In genomic region chr6:40689180-40689579, GRCm38 (mm10) we compare ENCODE assay signal across 8 mouse cellular contexts.
A peak's percentile ranks its signal among the peaks of the same experiment; 100 is the strongest.
DNase-seq lines count a peak whose midpoint lies in the region; ATAC-seq lines count a peak whose summit lies in the region.

No protein-coding gene starts in this region.

- no peak overlapping the region for H3K4me2 ChIP-seq in forebrain, embryonic 11.5 days (ENCODE audit: low read depth, low read length, severe bottlenecking)
- no peak overlapping the region for H3K4me2 ChIP-seq in intestine, embryonic 15.5 days (replicated peaks)

- no peak overlapping the region for H3K4me3 ChIP-seq in forebrain, embryonic 11.5 days (ENCODE audit: low read depth, low read length)
- H3K4me3 ChIP-seq in intestine, embryonic 15.5 days (replicated peaks) = no peak overlapping the region

- peak; percentile 13 to 38 for DNase-seq in heart, adult 9 months (ENCODE audit: low spot score in 2 of 2)
- DNase-seq in heart, adult 11 months = no peak
- peak; percentile 86 for DNase-seq in brain, adult 2 months (ENCODE audit: low read depth, low spot score)
- no peak for DNase-seq in forebrain, embryonic 11.5 days (ENCODE audit: low spot score)
- peak; percentile 72 to 82 for DNase-seq in left cerebral cortex, postnatal 14 days (ENCODE audit: low spot score in 2 of 2)

- WGBS in forebrain, embryonic 11.5 days = 15% methylated on average over 5 of the region's 5 CpGs
- 7% methylated on average over 5 of the region's 5 CpGs for WGBS in intestine, embryonic 15.5 days

- intact Hi-C loops in left cerebral cortex, postnatal 14 days (cut with DNase I) = loop anchor here (1.0 to 2.0 kb wide), 2 partner anchors 71 to 210 kb away; no protein-coding TSS in a partner anchor

- H3K9me3 ChIP-seq in forebrain, embryonic 11.5 days (ENCODE audit: control insufficient read depth, low read length) = no peaks in the 10 kb centered on the region
- H3K9me3 ChIP-seq in intestine, embryonic 15.5 days = no peaks in the 10 kb centered on the region

- H3K27ac ChIP-seq in forebrain, embryonic 11.5 days (ENCODE audit: low read depth, low read length) = no peak overlapping the region
- no peak overlapping the region for H3K27ac ChIP-seq in intestine, embryonic 15.5 days

- H3K9ac ChIP-seq in forebrain, embryonic 11.5 days (ENCODE audit: low read length) = no peak overlapping the region
- no peak overlapping the region for H3K9ac ChIP-seq in intestine, embryonic 15.5 days

- H3K27me3 ChIP-seq in forebrain, embryonic 11.5 days (ENCODE audit: control insufficient read depth, insufficient read depth, low read length) = no peaks in the 10 kb centered on the region
- H3K27me3 ChIP-seq in intestine, embryonic 15.5 days (replicated peaks) = no peaks in the 10 kb centered on the region

- no peaks in the 10 kb centered on the region for H3K36me3 ChIP-seq in forebrain, embryonic 11.5 days (ENCODE audit: control insufficient read depth, insufficient read depth, low read length)
- H3K36me3 ChIP-seq in intestine, embryonic 15.5 days = no peaks in the 10 kb centered on the region

- ATAC-seq in forebrain, embryonic 11.5 days (replicated peaks; ENCODE audit: low FRiP score) = peak; percentile 76
- ATAC-seq in intestine, embryonic 15.5 days = peak; percentile 58
- ATAC-seq in monocyte, adult 5-6 weeks (replicated peaks; ENCODE audit: insufficient number of reproducible peaks, low FRiP score, low TSS enrichment, poor library complexity, severe bottlenecking) = peak; percentile 68
- ATAC-seq in erythroblast, adult 5-6 weeks (replicated peaks; ENCODE audit: low FRiP score, poor library complexity, severe bottlenecking) = no peak

- no peaks in the 10 kb centered on the region for H3K4me1 ChIP-seq in forebrain, embryonic 11.5 days (replicated peaks; ENCODE audit: control insufficient read depth, insufficient read depth, low read length)
- H3K4me1 ChIP-seq in intestine, embryonic 15.5 days (replicated peaks) = no peaks in the 10 kb centered on the region

Comparison
In these comparisons a context has a peak if more than half of its experiments do, and no peak if none do; other contexts are left out.
1. DNase-seq: peak in heart, adult 9 months (2 of 2), brain, adult 2 months (single experiment) and left cerebral cortex, postnatal 14 days (2 of 2); none in heart, adult 11 months (single experiment) and forebrain, embryonic 11.5 days (single experiment).